Mouse (Mus musculus) liver, embryonic 14.5 days (tissue): ENCODE data around the gene Aqp11.

Experiments
- CTCF ChIP-seq: IDR thresholded peaks from 2 replicates; pipeline ENCODE4 v1.5.1; 2016; ENCODE audit warnings: antibody characterized with exemption, low read depth, control low read depth
- EP300 ChIP-seq: IDR thresholded peaks from 2 replicates; pipeline ENCODE4 v1.6.1; 2016; ENCODE audit warnings: antibody characterized with exemption, low read depth

- peak; percentile 39; the same call in 1 of the 2 replicates for TF ChIP-seq CTCF
- no peak for TF ChIP-seq EP300
These were observed 58.9 kb downstream of the Aqp11 start for GRCm38 (mm10) chr7:97679239-97679638.
